Mouse (Mus musculus) limb, embryonic 10.5 days (tissue): ENCODE data around the gene Txn1. TPM values are rescaled to one million over a fixed set of nuclear protein-coding genes. Genes with fewer than 3 reads are reported as not detected.
A peak's percentile ranks its signal among the peaks of the same experiment; 100 is the strongest.

Experiments
- DNase-seq: peaks from one replicate; pipeline ENCODE4 v3.0.0-alpha.2; 2017; ENCODE audit warnings: low spot score
- H3K27ac ChIP-seq: fragments of 300-500 bp; sonication (generic); 2 replicates; pipeline ENCODE4 v1.5.1; 2016; ENCODE audit warnings: mild to moderate bottlenecking
- H3K27me3 ChIP-seq: fragments of 300-500 bp; sonication (generic); 2 replicates; pipeline ENCODE4 v1.6.1; 2016; ENCODE audit warnings: low read depth, mild to moderate bottlenecking; ENCODE audit not compliant: poor library complexity, severe bottlenecking
- H3K36me3 ChIP-seq: fragments of 300-500 bp; sonication (generic); 2 replicates; pipeline ENCODE4 v1.6.1; 2016; ENCODE audit warnings: mild to moderate bottlenecking, moderate library complexity
- H3K4me1 ChIP-seq: fragments of 300-500 bp; sonication (generic); 2 replicates; pipeline ENCODE4 v1.6.1; 2016
- H3K4me3 ChIP-seq: fragments of 300-500 bp; sonication (generic); 2 replicates; pipeline ENCODE4 v1.5.1; 2016; ENCODE audit warnings: mild to moderate bottlenecking, moderate library complexity
- H3K9me3 ChIP-seq: fragments of 300-500 bp; sonication (generic); replicated peaks from 2 replicates; pipeline ENCODE4 v1.6.1; 2016; ENCODE audit warnings: mild to moderate bottlenecking
- WGBS: fragments of 180-500 bp; shearing (Covaris S2); methylation state at CpG from one replicate; pipeline ENCODE4 v1.1.7; 2016; 5-methylcytosine and 5-hydroxymethylcytosine counted together
- polyA plus RNA-seq: library from polyadenylated mRNA; unstranded; fragments of >200 nt; fragmentation: Nextera tagmentation; extraction: Ambion mirVana; gene quantifications from 2 replicates; pipeline ENCODE4 v1.2.1, GENCODE M21; 2016

The Txn1 gene
- polyA plus RNA-seq, 1 experiment from 2014 or later, result 399 TPM

- Histone ChIP-seq H3K4me3 (no peak overlapping the region), H3K27ac (no peak overlapping the region), H3K9me3 (no peaks in the 10 kb centered on the region), H3K27me3 (no peaks in the 10 kb centered on the region), H3K4me1 (peaks cover 22% of the 10 kb centered on the region), H3K36me3 (no peaks in the 10 kb centered on the region)
- 76% methylated on average over 6 of the region's 6 CpGs for WGBS
- DNase-seq, result no peak
Observed at GRCm38 (mm10) chr4:57908860-57909259, 47.4 kb downstream of the Txn1 start.

DNA sequence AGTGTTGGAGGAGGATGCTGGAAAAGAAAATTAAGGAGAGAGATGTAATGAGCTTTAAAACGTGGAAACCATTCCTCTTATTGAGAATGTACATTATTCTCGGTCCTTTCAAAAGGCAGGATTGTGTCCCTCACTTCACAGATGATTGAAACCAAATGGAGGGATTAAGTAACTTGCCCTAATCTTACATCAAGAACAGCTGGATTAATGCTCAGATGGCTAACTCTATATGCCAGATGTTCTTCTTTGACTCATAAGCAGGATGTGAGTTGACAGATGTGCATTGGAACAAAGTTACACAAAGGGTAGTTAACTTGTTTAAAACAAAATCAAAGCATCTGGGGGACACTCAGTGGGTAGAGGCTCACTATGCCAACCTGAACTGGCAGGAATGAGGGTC, 49.5 kb downstream of the Txn1 start:
- DNase-seq, result no peak
- Histone ChIP-seq H3K9me3 (no peaks in the 10 kb centered on the region), H3K36me3 (no peaks in the 10 kb centered on the region), H3K27ac (no peak overlapping the region), H3K27me3 (no peaks in the 10 kb centered on the region), H3K4me1 (peaks cover 25% of the 10 kb centered on the region), H3K4me3 (no peak overlapping the region)
- WGBS, result 42% methylated on average over 2 of the region's 2 CpGs

- no peak for DNase-seq
- Histone ChIP-seq H3K36me3 (no peaks in the 10 kb centered on the region), H3K27ac (no peak overlapping the region), H3K27me3 (no peaks in the 10 kb centered on the region), H3K4me1 (peaks cover 25% of the 10 kb centered on the region), H3K9me3 (no peaks in the 10 kb centered on the region), H3K4me3 (no peak overlapping the region)
- WGBS, result 45% methylated on average over 9 of the region's 9 CpGs
Observed at GRCm38 (mm10) chr4:57904638-57905037, 51.6 kb downstream of the Txn1 start.

DNA sequence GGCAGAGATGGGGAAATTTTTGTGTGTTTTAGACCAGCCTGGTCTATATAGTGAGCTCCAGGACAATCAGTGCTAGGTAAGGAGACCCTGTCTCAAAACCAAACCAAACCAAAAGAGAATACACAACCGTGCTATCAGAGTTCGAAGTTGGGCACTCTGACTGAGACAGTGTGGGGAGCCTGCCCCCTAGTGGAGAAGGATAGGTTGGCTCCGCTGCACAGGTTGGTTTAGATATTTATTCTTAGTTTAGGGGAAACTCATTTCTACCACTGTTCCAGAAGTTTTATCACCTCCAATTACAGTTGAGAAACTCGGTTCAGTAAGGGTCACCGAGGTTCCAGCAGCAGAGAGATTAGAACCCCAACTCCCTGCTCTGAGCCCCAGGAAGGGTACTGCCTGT, 52.0 kb downstream of the Txn1 start:
- H3K4me1 ChIP-seq, result peaks cover 25% of the 10 kb centered on the region
- peak; percentile 79 for DNase-seq
- H3K27ac ChIP-seq, result no peak overlapping the region
- no peaks in the 10 kb centered on the region for H3K36me3 ChIP-seq
- no peaks in the 10 kb centered on the region for H3K9me3 ChIP-seq
- no peak overlapping the region for H3K4me3 ChIP-seq
- H3K27me3 ChIP-seq, result no peaks in the 10 kb centered on the region
- 17% methylated on average over 5 of the region's 5 CpGs for WGBS

DNA sequence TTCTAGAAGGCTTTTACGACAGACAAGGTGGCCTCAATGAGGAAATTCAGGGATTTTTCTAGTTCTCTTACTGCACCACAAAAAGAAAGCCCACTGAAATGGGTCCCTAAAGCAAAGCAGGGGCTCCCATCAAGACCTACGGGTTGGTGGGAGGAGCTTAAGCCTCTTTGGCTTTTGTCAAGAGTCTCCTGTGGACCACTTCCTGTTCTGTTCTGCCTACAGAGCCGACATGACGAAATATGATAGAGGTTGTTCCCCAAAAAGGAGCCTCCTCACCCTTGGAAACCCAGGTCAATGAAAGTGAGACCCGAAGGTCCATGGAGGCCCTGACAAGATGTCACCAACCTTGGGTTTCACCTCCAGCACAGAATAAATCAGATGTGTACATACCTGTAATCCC, 53.6 kb downstream of the Txn1 start:
- no peaks in the 10 kb centered on the region for H3K9me3 ChIP-seq
- no peak overlapping the region for H3K4me3 ChIP-seq
- DNase-seq, result no peak
- H3K27me3 ChIP-seq, result no peaks in the 10 kb centered on the region
- 87% methylated on average over 5 of the region's 5 CpGs for WGBS
- H3K36me3 ChIP-seq, result no peaks in the 10 kb centered on the region
- peaks cover 25% of the 10 kb centered on the region for H3K4me1 ChIP-seq
- no peak overlapping the region for H3K27ac ChIP-seq

DNA sequence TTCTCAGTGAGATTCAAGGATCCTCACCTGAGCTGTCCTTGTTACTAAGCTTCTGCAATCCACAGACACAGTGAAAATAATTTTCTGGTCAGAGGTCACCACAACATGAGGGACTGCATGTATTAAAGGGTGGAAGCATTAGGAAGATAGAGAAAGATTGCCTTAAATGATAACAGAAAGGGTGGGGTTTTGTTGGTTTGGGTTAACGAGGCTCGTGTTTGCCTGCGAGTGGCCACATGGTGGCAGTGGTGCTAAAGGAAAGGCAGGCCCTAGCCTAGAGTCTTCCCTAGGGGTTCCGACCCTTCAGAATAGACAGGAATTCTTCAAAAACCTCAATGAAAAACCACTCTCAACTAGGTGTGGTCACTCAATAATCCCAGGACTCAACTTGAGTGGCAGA, 55.0 kb downstream of the Txn1 start:
- H3K36me3 ChIP-seq, result no peaks in the 10 kb centered on the region
- peaks cover 22% of the 10 kb centered on the region for H3K4me1 ChIP-seq
- 13% methylated on average over 4 of the region's 4 CpGs for WGBS
- no peak overlapping the region for H3K27ac ChIP-seq
- DNase-seq, result peak; percentile 61
- no peak overlapping the region for H3K4me3 ChIP-seq
- no peaks in the 10 kb centered on the region for H3K27me3 ChIP-seq
- H3K9me3 ChIP-seq, result no peaks in the 10 kb centered on the region

DNA sequence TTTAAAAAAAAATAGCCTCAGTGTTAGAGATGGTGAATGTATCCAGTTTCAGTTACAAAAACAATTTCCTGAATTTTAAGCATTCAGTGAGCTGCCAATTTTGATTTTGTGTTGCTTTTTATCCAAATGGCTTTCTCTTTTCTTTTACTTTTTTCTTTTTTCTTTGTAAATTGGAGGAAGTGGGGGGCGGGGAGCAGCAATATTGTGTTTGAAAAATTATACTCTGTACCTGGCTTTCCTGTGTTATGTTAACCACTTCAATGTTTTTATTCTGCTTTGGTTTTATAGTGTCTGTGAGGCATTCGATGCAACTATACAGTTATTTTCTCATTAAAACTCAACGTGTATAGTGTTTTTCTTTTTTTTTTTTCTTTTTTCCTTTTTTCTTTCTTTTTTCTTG, 59.6 kb downstream of the Txn1 start:
- Histone ChIP-seq H3K9me3 (no peaks in the 10 kb centered on the region), H3K27ac (no peak overlapping the region), H3K27me3 (no peaks in the 10 kb centered on the region), H3K4me3 (no peak overlapping the region), H3K36me3 (peaks cover 24% of the 10 kb centered on the region), H3K4me1 (peaks cover 14% of the 10 kb centered on the region)
- WGBS, result 89% methylated on average over 3 of the region's 3 CpGs
- DNase-seq, result no peak

GRCm38 (mm10) chr4:57895902-57896301, 60.3 kb downstream of the Txn1 start:
- no peak overlapping the region for H3K4me3 ChIP-seq
- peaks cover 19% of the 10 kb centered on the region for H3K4me1 ChIP-seq
- H3K36me3 ChIP-seq, result peaks cover 24% of the 10 kb centered on the region
- DNase-seq, result no peak
- WGBS, result 64% methylated on average over 6 of the region's 6 CpGs
- no peaks in the 10 kb centered on the region for H3K9me3 ChIP-seq
- no peaks in the 10 kb centered on the region for H3K27me3 ChIP-seq
- no peak overlapping the region for H3K27ac ChIP-seq

GRCm38 (mm10) chr4:57895140-57895539, 61.1 kb downstream of the Txn1 start:
- 52% methylated on average over 5 of the region's 5 CpGs for WGBS
- H3K9me3 ChIP-seq, result no peaks in the 10 kb centered on the region
- H3K4me3 ChIP-seq, result no peak overlapping the region
- no peak for DNase-seq
- no peak overlapping the region for H3K27ac ChIP-seq
- peaks cover 19% of the 10 kb centered on the region for H3K4me1 ChIP-seq
- peaks cover 24% of the 10 kb centered on the region for H3K36me3 ChIP-seq
- H3K27me3 ChIP-seq, result no peaks in the 10 kb centered on the region

Other genes starting within 250 kb of the Txn1 start
- gene Akap2, start 238.8 kb downstream of the Txn1 start, polyA plus RNA-seq, result 26.5 and 33.3 TPM in 2 replicates
- gene D630039A03Rik, start 40.1 kb downstream of the Txn1 start, polyA plus RNA-seq, result 0.11 TPM in 1 of 2 replicates, not detected in the other
- not detected in 2 replicates for gene Txndc8, start 52.7 kb upstream of the Txn1 start, polyA plus RNA-seq